Mouse (Mus musculus): ENCODE measurements at regions not wholly inside any gene's neighbourhood (a gene's known extent, or its start where the extent isn't known, plus 50 kb on each side); places are given as distances from the start of the nearest gene placed in this dataset.

DNA sequence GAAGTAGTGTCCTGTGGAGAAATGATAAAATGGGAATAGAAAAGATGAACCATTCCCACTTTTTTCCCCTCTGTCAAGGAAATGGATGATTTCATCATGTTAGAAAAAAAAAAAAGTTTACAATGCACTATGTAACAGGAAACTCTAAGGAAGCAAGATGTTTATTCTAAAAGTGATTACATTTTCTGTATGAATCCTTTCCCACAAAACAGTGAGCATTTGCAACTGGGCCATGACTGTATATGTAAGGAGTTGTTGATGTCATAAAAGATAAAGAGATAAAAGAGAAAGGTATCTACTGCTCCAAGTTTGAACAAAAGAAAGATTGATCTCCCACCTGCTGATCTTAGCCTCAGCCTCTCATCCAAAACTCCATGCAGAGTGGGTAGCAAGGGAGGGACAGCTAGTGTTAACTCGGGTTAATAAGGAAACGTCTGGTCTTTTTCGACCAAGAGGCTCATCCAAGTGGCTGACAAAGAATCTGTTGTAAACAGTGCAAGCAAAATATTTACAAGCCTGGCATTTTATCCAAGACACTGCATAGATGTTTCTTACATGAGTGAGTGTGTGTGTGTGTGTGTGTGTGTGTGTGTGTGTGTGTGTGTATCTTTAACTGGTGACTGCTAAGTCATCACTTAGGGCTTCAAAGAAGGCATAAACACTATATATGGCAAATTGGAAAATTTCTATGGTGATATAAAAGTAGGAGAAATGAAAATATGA lies 213.3 kb downstream of the Gm9733 start:
- no peak overlapping the region for H3K27ac ChIP-seq (ENCODE audit: low read length)
- WGBS = 34% methylated on average over 3 of the region's 3 CpGs

DNA sequence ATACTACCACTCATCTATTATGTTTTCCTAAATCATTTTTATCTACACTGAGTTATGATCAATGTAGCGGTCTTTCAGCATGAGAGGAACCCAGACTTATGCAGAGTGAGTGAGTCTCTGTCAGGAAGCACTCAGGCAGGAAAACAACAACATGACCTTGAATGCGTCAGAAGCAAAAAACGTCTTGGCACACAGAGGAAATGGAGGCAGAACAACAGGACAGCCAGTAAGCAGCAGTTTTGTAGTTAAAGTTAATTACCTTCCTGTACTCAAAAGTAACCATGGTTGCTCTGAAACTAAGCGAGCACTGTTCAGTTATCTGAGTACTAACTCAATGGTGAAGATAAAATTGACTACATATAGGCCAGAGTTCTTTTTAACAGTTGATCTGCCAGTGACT lies 205.4 kb downstream of the Gm9733 start:
- H3K36me3 ChIP-seq (ENCODE audit: control insufficient read depth, insufficient read depth) = no peaks in the 10 kb centered on the region
- WGBS = 58% methylated on average over 4 of the region's 4 CpGs
- no peak for ATAC-seq (replicated peaks; ENCODE audit: extremely low read depth, insufficient read depth, low FRiP score)
- no peak overlapping the region for H3K4me2 ChIP-seq (ENCODE audit: low read depth, low read length)
- no peak overlapping the region for H3K27ac ChIP-seq (ENCODE audit: low read length)
- H3K9ac ChIP-seq (ENCODE audit: low read length) = no peak overlapping the region
- H3K9me3 ChIP-seq (replicated peaks; ENCODE audit: control insufficient read depth, low read length) = no peaks in the 10 kb centered on the region
- H3K4me3 ChIP-seq (ENCODE audit: low read length) = no peak overlapping the region
- H3K27me3 ChIP-seq (ENCODE audit: control insufficient read depth, insufficient read depth, low read length) = no peaks in the 10 kb centered on the region
- H3K4me1 ChIP-seq (ENCODE audit: control insufficient read depth, insufficient read depth, low read length) = no peaks in the 10 kb centered on the region

More for the DNA sequence above, 213.3 kb downstream of the Gm9733 start:
- no peaks in the 10 kb centered on the region for H3K9me3 ChIP-seq (replicated peaks; ENCODE audit: control insufficient read depth, low read length)
- no peak overlapping the region for H3K4me3 ChIP-seq (ENCODE audit: low read length)
- H3K4me1 ChIP-seq (ENCODE audit: control insufficient read depth, insufficient read depth, low read length) = no peaks in the 10 kb centered on the region
- H3K27me3 ChIP-seq (ENCODE audit: control insufficient read depth, insufficient read depth, low read length) = no peaks in the 10 kb centered on the region
- H3K4me2 ChIP-seq (ENCODE audit: low read depth, low read length) = no peak overlapping the region
- no peak for ATAC-seq (replicated peaks; ENCODE audit: extremely low read depth, insufficient read depth, low FRiP score)
- H3K9ac ChIP-seq (ENCODE audit: low read length) = no peak overlapping the region
- no peaks in the 10 kb centered on the region for H3K36me3 ChIP-seq (ENCODE audit: control insufficient read depth, insufficient read depth)

DNA sequence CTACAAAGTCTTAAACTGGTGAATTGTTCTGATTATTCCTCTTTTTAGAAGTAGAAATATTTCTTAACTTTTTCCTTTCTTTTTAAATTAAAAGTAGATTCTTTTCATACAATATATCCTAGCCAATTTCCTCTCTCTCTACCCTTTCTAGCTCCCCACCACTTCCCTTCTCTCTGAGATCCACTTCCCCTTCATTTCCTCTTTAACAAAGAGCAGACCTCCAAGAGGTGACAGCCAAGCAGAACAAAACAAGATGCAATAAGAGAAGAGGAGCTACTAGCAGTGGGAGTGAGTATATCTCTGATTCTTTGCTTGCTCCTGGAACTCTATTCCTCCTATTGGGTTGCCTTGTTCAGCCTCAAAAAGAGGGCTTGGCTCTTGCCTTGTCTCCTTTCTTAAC lies 203.7 kb downstream of the Gm9733 start:
- Histone ChIP-seq H3K9ac (ENCODE audit: low read length) (no peak overlapping the region), H3K27ac (ENCODE audit: low read length) (no peak overlapping the region), H3K9me3 (replicated peaks; ENCODE audit: control insufficient read depth, low read length) (no peaks in the 10 kb centered on the region), H3K4me3 (ENCODE audit: low read length) (no peak overlapping the region), H3K36me3 (ENCODE audit: control insufficient read depth, insufficient read depth) (no peaks in the 10 kb centered on the region), H3K4me1 (ENCODE audit: control insufficient read depth, insufficient read depth, low read length) (no peaks in the 10 kb centered on the region), H3K27me3 (ENCODE audit: control insufficient read depth, insufficient read depth, low read length) (no peaks in the 10 kb centered on the region), H3K4me2 (ENCODE audit: low read depth, low read length) (no peak overlapping the region)
- ATAC-seq (replicated peaks; ENCODE audit: extremely low read depth, insufficient read depth, low FRiP score) = no peak

DNA sequence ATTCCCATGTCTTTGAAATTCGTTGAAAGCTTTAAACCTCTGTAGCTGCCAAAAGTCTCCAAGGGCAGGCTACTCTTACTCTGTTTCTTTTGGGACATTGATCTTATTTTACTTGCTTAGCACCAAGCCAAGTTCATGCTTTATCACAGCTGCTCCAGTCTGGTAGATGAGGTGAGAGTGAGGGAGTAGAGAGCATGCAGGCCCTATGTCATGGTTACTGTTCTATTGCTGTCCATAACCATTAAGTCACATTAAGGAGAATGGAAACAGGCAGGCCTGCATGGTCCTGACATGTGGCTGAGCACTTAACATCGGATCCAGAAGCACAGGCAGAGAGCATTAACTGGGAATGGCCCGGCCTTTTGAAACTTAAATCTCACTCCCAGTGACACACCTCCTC lies 203.1 kb downstream of the Gm9733 start:
- Histone ChIP-seq H3K9me3 (replicated peaks; ENCODE audit: control insufficient read depth, low read length) (no peaks in the 10 kb centered on the region), H3K4me2 (ENCODE audit: low read depth, low read length) (no peak overlapping the region), H3K27me3 (ENCODE audit: control insufficient read depth, insufficient read depth, low read length) (no peaks in the 10 kb centered on the region), H3K4me1 (ENCODE audit: control insufficient read depth, insufficient read depth, low read length) (no peaks in the 10 kb centered on the region), H3K4me3 (ENCODE audit: low read length) (no peak overlapping the region), H3K36me3 (ENCODE audit: control insufficient read depth, insufficient read depth) (no peaks in the 10 kb centered on the region), H3K27ac (ENCODE audit: low read length) (no peak overlapping the region), H3K9ac (ENCODE audit: low read length) (no peak overlapping the region)
- 61% methylated on average over 3 of the region's 3 CpGs for WGBS
- no peak for ATAC-seq (replicated peaks; ENCODE audit: extremely low read depth, insufficient read depth, low FRiP score)

DNA sequence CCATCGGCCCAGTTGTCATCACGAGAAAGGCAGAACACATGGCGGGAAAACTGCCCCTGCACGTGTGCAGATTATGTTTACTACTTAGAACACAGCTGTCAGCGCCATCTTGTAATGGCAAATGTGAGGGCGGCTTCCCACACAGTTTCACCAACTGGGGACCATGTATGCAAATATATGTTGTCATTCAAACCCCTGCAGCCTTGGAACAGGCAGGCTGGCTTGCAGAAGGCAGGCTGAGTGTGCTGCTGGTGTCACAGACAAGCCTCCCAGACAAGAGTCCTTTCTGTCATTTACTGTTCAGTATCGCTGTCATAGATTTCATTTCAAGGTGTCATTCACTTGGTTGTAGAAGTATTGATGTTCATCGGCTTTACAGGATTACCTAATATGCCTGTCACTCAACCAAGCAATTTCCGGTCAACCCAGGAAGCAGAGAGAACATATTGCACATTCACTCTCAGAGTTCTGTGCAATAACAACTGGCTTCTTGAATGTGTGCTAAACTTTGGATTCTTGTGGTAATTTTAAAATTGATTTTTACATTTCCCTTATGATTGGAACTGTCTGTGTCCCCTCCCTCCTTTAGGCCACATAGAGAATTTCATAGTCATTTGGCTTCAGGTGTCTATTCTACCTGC lies 202.3 kb downstream of the Gm9733 start:
- no peak overlapping the region for H3K4me2 ChIP-seq (ENCODE audit: low read depth, low read length)

DNA sequence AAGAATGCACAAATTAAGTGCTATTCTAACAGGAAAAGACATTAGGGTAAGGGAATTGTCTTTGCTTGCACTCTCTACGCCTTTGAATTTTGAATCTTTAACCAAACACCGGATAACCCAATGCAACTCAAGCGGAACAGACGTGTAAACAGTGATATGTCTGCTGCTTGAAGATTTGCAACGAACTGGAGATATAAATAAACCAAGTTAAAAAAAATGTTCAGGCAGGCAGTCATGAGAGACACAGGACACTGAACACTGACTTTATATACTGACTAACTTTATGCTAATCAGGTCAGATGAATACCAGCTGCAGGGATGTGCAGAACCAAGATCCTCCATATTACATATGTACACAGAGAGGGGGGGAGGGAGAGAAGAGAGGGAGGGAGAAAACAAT lies 200.0 kb downstream of the Gm9733 start:
- no peak for ATAC-seq (replicated peaks; ENCODE audit: extremely low read depth, insufficient read depth, low FRiP score)
- H3K4me2 ChIP-seq (ENCODE audit: low read depth, low read length) = no peak overlapping the region
- WGBS = 39% methylated on average over 5 of the region's 5 CpGs
- H3K27ac ChIP-seq (ENCODE audit: low read length) = no peak overlapping the region
- H3K9me3 ChIP-seq (replicated peaks; ENCODE audit: control insufficient read depth, low read length) = no peaks in the 10 kb centered on the region
- no peaks in the 10 kb centered on the region for H3K4me1 ChIP-seq (ENCODE audit: control insufficient read depth, insufficient read depth, low read length)
- H3K4me3 ChIP-seq (ENCODE audit: low read length) = no peak overlapping the region
- no peaks in the 10 kb centered on the region for H3K27me3 ChIP-seq (ENCODE audit: control insufficient read depth, insufficient read depth, low read length)
- H3K9ac ChIP-seq (ENCODE audit: low read length) = no peak overlapping the region
- no peaks in the 10 kb centered on the region for H3K36me3 ChIP-seq (ENCODE audit: control insufficient read depth, insufficient read depth)

More for the DNA sequence above, 202.3 kb downstream of the Gm9733 start:
- Histone ChIP-seq H3K4me3 (ENCODE audit: low read length) (no peak overlapping the region), H3K36me3 (ENCODE audit: control insufficient read depth, insufficient read depth) (no peaks in the 10 kb centered on the region), H3K9ac (ENCODE audit: low read length) (no peak overlapping the region), H3K27me3 (ENCODE audit: control insufficient read depth, insufficient read depth, low read length) (no peaks in the 10 kb centered on the region), H3K9me3 (replicated peaks; ENCODE audit: control insufficient read depth, low read length) (no peaks in the 10 kb centered on the region), H3K4me1 (ENCODE audit: control insufficient read depth, insufficient read depth, low read length) (no peaks in the 10 kb centered on the region), H3K27ac (ENCODE audit: low read length) (no peak overlapping the region)
- ATAC-seq (replicated peaks; ENCODE audit: extremely low read depth, insufficient read depth, low FRiP score) = no peak
- 78% methylated on average over 8 of the region's 9 CpGs for WGBS

DNA sequence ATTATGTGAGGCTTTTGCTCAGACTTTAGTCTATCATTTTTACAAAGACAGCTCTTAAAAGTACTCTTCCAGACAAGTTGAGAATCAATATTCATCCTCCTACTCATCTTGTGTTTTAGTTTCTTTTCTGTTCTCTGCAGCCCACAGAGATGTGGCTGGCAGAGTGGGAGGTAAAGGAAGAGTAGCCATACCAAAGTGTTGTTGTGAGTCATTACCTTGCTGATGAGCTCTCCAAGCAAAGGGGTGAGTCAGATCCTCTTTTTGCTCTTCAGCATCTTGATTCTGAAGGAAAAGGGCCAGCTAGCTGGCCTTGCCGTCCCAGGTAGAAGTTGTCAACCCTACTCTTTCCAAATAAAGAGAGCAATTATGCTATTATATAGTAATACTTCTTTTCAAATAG lies 192.6 kb downstream of the Gm9733 start:
- no peak overlapping the region for H3K4me3 ChIP-seq (ENCODE audit: low read length)
- 71% methylated on average over 1 of the region's 1 CpGs for WGBS
- no peaks in the 10 kb centered on the region for H3K27me3 ChIP-seq (ENCODE audit: control insufficient read depth, insufficient read depth, low read length)
- H3K9me3 ChIP-seq (replicated peaks; ENCODE audit: control insufficient read depth, low read length) = no peaks in the 10 kb centered on the region
- H3K27ac ChIP-seq (ENCODE audit: low read length) = no peak overlapping the region
- no peak overlapping the region for H3K9ac ChIP-seq (ENCODE audit: low read length)
- no peak overlapping the region for H3K4me2 ChIP-seq (ENCODE audit: low read depth, low read length)
- H3K4me1 ChIP-seq (ENCODE audit: control insufficient read depth, insufficient read depth, low read length) = no peaks in the 10 kb centered on the region
- ATAC-seq (replicated peaks; ENCODE audit: extremely low read depth, insufficient read depth, low FRiP score) = no peak
- no peaks in the 10 kb centered on the region for H3K36me3 ChIP-seq (ENCODE audit: control insufficient read depth, insufficient read depth)

DNA sequence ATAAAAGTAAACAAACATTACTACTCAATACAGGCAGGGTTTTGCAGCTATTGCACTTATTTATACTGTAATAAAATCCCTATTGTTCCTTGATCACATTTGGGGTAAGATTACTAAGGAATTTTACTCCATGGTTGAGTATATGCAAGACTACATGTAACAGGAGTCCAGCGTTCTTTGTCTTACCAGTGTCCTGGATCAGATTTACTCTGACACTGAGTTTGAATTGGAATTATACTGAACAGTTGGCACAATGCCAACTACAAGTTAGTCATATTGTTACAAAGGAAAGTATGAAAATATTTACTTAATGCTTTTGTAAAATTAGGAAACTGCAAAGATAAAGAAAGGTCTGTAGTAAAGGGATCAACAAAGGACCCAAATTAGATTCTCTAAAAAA lies 178.4 kb downstream of the Gm9733 start:
- Histone ChIP-seq H3K4me3 (ENCODE audit: low read length) (no peak overlapping the region), H3K36me3 (ENCODE audit: control insufficient read depth, insufficient read depth) (no peaks in the 10 kb centered on the region), H3K27ac (ENCODE audit: low read length) (no peak overlapping the region), H3K27me3 (ENCODE audit: control insufficient read depth, insufficient read depth, low read length) (no peaks in the 10 kb centered on the region), H3K9ac (ENCODE audit: low read length) (no peak overlapping the region), H3K9me3 (replicated peaks; ENCODE audit: control insufficient read depth, low read length) (no peaks in the 10 kb centered on the region), H3K4me1 (ENCODE audit: control insufficient read depth, insufficient read depth, low read length) (no peaks in the 10 kb centered on the region), H3K4me2 (ENCODE audit: low read depth, low read length) (no peak overlapping the region)
- 55% methylated on average over 1 of the region's 1 CpGs for WGBS
- ATAC-seq (replicated peaks; ENCODE audit: extremely low read depth, insufficient read depth, low FRiP score) = no peak

DNA sequence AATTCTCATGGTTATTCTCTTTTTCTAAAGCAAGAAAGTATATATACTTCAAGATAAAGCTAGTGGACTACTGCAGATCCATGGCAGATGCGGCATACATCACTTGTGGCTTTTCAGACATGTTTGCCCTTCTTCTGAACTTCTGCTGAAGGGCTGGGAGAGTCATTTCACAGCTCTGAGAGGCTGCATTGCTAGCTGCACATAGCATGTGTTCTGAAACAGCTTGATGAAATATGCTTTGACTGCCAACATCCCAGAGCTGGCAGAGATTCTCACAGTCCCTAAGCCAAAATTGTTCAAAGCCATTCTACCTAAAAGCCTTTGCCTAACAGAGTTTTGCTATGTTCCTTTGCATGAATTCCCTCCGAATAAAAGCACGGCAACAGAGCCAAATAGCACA lies 177.9 kb downstream of the Gm9733 start:
- Histone ChIP-seq H3K4me2 (ENCODE audit: low read depth, low read length) (no peak overlapping the region), H3K4me3 (ENCODE audit: low read length) (no peak overlapping the region), H3K9ac (ENCODE audit: low read length) (no peak overlapping the region), H3K27ac (ENCODE audit: low read length) (no peak overlapping the region), H3K4me1 (ENCODE audit: control insufficient read depth, insufficient read depth, low read length) (no peaks in the 10 kb centered on the region), H3K36me3 (ENCODE audit: control insufficient read depth, insufficient read depth) (no peaks in the 10 kb centered on the region), H3K27me3 (ENCODE audit: control insufficient read depth, insufficient read depth, low read length) (no peaks in the 10 kb centered on the region), H3K9me3 (replicated peaks; ENCODE audit: control insufficient read depth, low read length) (no peaks in the 10 kb centered on the region)
- 60% methylated on average over 3 of the region's 3 CpGs for WGBS
- ATAC-seq (replicated peaks; ENCODE audit: extremely low read depth, insufficient read depth, low FRiP score) = no peak
